Mouse (Mus musculus): ENCODE measurements around the gene Bbs4. TPM values are rescaled to one million over a fixed set of nuclear protein-coding genes. Genes with fewer than 3 reads are reported as not detected.

Gene Bbs4
- total and polyA plus RNA-seq, 2 experiments from 2014 or later = 3.1 to 5.1 TPM

DNA sequence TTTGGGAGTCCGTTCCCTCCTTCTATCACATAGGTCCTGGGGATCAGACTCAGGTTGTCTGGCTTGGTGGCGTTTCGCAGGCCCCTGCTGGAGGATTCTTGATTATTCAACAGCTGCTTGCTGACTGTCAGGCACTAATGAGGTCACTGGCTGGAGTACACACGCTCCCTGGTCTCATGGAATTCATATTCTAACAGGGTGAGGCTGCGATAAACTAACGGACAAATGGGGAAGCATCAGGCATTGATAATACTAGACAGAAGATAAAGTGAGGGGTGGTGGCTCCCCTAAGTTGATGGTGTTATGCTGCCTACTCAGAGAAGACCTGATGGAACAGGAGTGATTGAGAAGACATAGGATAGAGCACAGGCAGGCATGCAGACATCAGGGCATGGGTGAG lies 67.7 kb downstream of the Bbs4 start:
- Histone ChIP-seq H3K36me3 (replicated peaks; ENCODE audit: control insufficient read depth, insufficient read depth, low read length) (no peaks in the 10 kb centered on the region), H3K27me3 (ENCODE audit: control insufficient read depth, insufficient read depth, low read length) (no peaks in the 10 kb centered on the region), H3K4me2 (ENCODE audit: low read depth, low read length) (no peak overlapping the region), H3K4me1 (ENCODE audit: control insufficient read depth, insufficient read depth) (peaks cover 7% of the 10 kb centered on the region; the same call in 1 of the 2 replicates), H3K4me3 (ENCODE audit: low read depth, low read length) (no peak overlapping the region), H3K9me3 (replicated peaks; ENCODE audit: control insufficient read depth, low read length) (no peaks in the 10 kb centered on the region), H3K9ac (replicated peaks; ENCODE audit: low read depth, low read length) (no peak overlapping the region), H3K27ac (ENCODE audit: low read depth) (no peak overlapping the region)
- whole genome bisulfite sequencing = 60% methylated on average over 6 of the region's 6 CpGs
- no peak for DNase-seq (ENCODE audit: low spot score)
- no peak for ATAC-seq (ENCODE audit: insufficient read depth, low read depth)
- TF ChIP-seq EP300 (IDR thresholded peaks at IDR 0.05; ENCODE audit: low read depth) = no peak
- no peak for TF ChIP-seq CTCF (IDR thresholded peaks at IDR 0.05; ENCODE audit: low read depth)

DNA sequence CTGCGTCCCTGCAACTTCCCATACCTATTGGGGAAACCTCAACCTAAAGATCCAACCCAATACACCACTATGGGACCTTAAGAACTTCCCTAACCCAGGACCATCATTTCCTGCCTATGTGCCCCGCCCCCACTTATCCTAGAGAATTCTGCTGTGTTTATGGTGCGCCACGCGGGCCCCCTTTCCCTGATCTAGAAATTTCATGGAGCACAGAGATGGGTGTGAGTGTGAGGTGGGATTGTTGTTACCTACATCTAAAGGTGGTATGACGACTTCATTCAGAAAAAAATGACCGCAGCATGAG lies 70.7 kb downstream of the Bbs4 start:
- no peak for TF ChIP-seq EP300 (IDR thresholded peaks at IDR 0.05; ENCODE audit: low read depth)
- TF ChIP-seq CTCF (IDR thresholded peaks at IDR 0.05; ENCODE audit: low read depth) = no peak
- H3K27me3 ChIP-seq (ENCODE audit: control insufficient read depth, insufficient read depth, low read length) = no peaks in the 10 kb centered on the region
- no peaks in the 10 kb centered on the region for H3K9me3 ChIP-seq (replicated peaks; ENCODE audit: control insufficient read depth, low read length)
- H3K4me1 ChIP-seq (ENCODE audit: control insufficient read depth, insufficient read depth) = no peaks in the 10 kb centered on the region
- ATAC-seq (ENCODE audit: insufficient read depth, low read depth) (no peak), DNase-seq (ENCODE audit: low spot score) (no peak)
- H3K4me2 ChIP-seq (ENCODE audit: low read depth, low read length) = peak overlapping the region; percentile 30; the same call in 1 of the 2 replicates
- no peaks in the 10 kb centered on the region for H3K36me3 ChIP-seq (replicated peaks; ENCODE audit: control insufficient read depth, insufficient read depth, low read length)
- no peak overlapping the region for H3K4me3 ChIP-seq (ENCODE audit: low read depth, low read length)
- no peak overlapping the region for H3K9ac ChIP-seq (replicated peaks; ENCODE audit: low read depth, low read length)
- no peak overlapping the region for H3K27ac ChIP-seq (ENCODE audit: low read depth)
- 39% methylated on average over 7 of the region's 7 CpGs for WGBS

DNA sequence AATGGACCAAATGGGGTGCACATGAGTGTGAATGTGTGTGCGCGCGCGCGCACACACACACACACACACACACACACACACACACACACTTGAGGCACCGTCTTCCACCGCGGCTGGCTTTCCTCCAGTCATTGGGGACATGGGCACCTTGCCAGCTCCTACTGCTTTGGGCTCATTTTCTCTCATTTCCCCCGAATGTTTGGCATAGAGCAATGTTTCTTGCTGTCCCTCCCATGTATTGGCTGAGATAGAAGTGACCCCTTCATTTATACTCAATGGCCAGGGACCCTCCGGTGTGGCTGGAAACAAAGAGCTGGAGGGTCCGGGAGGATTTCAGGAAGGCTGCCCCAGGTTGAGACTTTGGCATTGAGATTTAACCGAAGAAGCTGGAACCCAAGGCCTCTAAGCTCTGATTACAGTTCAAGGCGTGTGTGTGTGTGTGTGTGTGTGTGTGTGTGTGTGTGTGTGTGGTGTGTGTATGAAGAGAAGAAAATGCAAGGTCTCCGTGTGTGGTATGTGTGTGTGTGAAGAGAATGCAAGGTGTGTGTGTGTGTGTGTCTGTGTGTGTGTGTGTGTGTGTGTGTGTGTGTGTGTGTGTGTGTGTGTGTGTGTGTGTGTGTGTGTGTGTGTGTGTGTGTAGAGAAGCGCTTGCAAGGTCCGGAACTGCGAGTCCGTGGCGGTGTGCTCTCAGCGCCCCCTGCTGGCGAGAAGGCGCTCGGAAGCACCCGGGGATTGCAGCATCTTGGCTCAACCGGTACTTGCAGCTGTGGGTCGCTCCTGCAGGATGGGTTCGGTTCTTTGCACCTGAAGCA lies 71.2 kb downstream of the Bbs4 start:
- Histone ChIP-seq H3K4me1 (ENCODE audit: control insufficient read depth, insufficient read depth) (no peaks in the 10 kb centered on the region), H3K4me3 (ENCODE audit: low read depth, low read length) (no peak overlapping the region), H3K9me3 (replicated peaks; ENCODE audit: control insufficient read depth, low read length) (no peaks in the 10 kb centered on the region), H3K9ac (replicated peaks; ENCODE audit: low read depth, low read length) (no peak overlapping the region), H3K27ac (ENCODE audit: low read depth) (no peak overlapping the region), H3K4me2 (ENCODE audit: low read depth, low read length) (peak overlapping the region; percentile 30; the same call in 1 of the 2 replicates), H3K27me3 (ENCODE audit: control insufficient read depth, insufficient read depth, low read length) (no peaks in the 10 kb centered on the region), H3K36me3 (replicated peaks; ENCODE audit: control insufficient read depth, insufficient read depth, low read length) (no peaks in the 10 kb centered on the region)
- WGBS = 53% methylated on average over 17 of the region's 27 CpGs
- DNase-seq (ENCODE audit: low spot score) (peak; percentile 49), ATAC-seq (ENCODE audit: insufficient read depth, low read depth) (peak; percentile 76; the same call in 1 of the 2 replicates)
- no peak for TF ChIP-seq EP300 (IDR thresholded peaks at IDR 0.05; ENCODE audit: low read depth)
- TF ChIP-seq CTCF (IDR thresholded peaks at IDR 0.05; ENCODE audit: low read depth) = peak; percentile 80

GRCm38 (mm10) chr9:59280888-59281287 lies 72.4 kb downstream of the Bbs4 start:
- H3K4me1 ChIP-seq (ENCODE audit: control insufficient read depth, insufficient read depth) = no peaks in the 10 kb centered on the region
- DNase-seq (ENCODE audit: low spot score) (no peak), ATAC-seq (ENCODE audit: insufficient read depth, low read depth) (no peak)
- no peak overlapping the region for H3K9ac ChIP-seq (replicated peaks; ENCODE audit: low read depth, low read length)
- no peak overlapping the region for H3K4me3 ChIP-seq (ENCODE audit: low read depth, low read length)
- TF ChIP-seq EP300 (IDR thresholded peaks at IDR 0.05; ENCODE audit: low read depth) = no peak
- TF ChIP-seq CTCF (IDR thresholded peaks at IDR 0.05; ENCODE audit: low read depth) = no peak
- 87% methylated on average over 5 of the region's 5 CpGs for WGBS
- no peak overlapping the region for H3K4me2 ChIP-seq (ENCODE audit: low read depth, low read length)
- no peak overlapping the region for H3K27ac ChIP-seq (ENCODE audit: low read depth)
- H3K36me3 ChIP-seq (replicated peaks; ENCODE audit: control insufficient read depth, insufficient read depth, low read length) = no peaks in the 10 kb centered on the region
- H3K27me3 ChIP-seq (ENCODE audit: control insufficient read depth, insufficient read depth, low read length) = no peaks in the 10 kb centered on the region
- H3K9me3 ChIP-seq (replicated peaks; ENCODE audit: control insufficient read depth, low read length) = no peaks in the 10 kb centered on the region

GRCm38 (mm10) chr9:59278694-59279093 lies 74.6 kb downstream of the Bbs4 start:
- TF ChIP-seq EP300 (IDR thresholded peaks at IDR 0.05; ENCODE audit: low read depth) (no peak), CTCF (IDR thresholded peaks at IDR 0.05; ENCODE audit: low read depth) (no peak)
- Histone ChIP-seq H3K27ac (ENCODE audit: low read depth) (no peak overlapping the region), H3K4me2 (ENCODE audit: low read depth, low read length) (no peak overlapping the region), H3K9ac (replicated peaks; ENCODE audit: low read depth, low read length) (no peak overlapping the region), H3K27me3 (ENCODE audit: control insufficient read depth, insufficient read depth, low read length) (no peaks in the 10 kb centered on the region), H3K4me1 (ENCODE audit: control insufficient read depth, insufficient read depth) (no peaks in the 10 kb centered on the region), H3K4me3 (ENCODE audit: low read depth, low read length) (no peak overlapping the region), H3K36me3 (replicated peaks; ENCODE audit: control insufficient read depth, insufficient read depth, low read length) (no peaks in the 10 kb centered on the region), H3K9me3 (replicated peaks; ENCODE audit: control insufficient read depth, low read length) (no peaks in the 10 kb centered on the region)
- no peak for ATAC-seq (ENCODE audit: insufficient read depth, low read depth)
- no peak for DNase-seq (ENCODE audit: low spot score)
- WGBS = 78% methylated on average over 5 of the region's 5 CpGs

GRCm38 (mm10) chr9:59278199-59278598 lies 75.1 kb downstream of the Bbs4 start:
- no peaks in the 10 kb centered on the region for H3K9me3 ChIP-seq (replicated peaks; ENCODE audit: control insufficient read depth, low read length)

More at GRCm38 (mm10) chr9:59278199-59278598, 75.1 kb downstream of the Bbs4 start:
- Histone ChIP-seq H3K36me3 (replicated peaks; ENCODE audit: control insufficient read depth, insufficient read depth, low read length) (no peaks in the 10 kb centered on the region), H3K4me2 (ENCODE audit: low read depth, low read length) (no peak overlapping the region), H3K4me1 (ENCODE audit: control insufficient read depth, insufficient read depth) (no peaks in the 10 kb centered on the region), H3K27me3 (ENCODE audit: control insufficient read depth, insufficient read depth, low read length) (no peaks in the 10 kb centered on the region), H3K4me3 (ENCODE audit: low read depth, low read length) (no peak overlapping the region), H3K27ac (ENCODE audit: low read depth) (no peak overlapping the region), H3K9ac (replicated peaks; ENCODE audit: low read depth, low read length) (no peak overlapping the region)
- WGBS = 90% methylated on average over 2 of the region's 2 CpGs
- ATAC-seq (ENCODE audit: insufficient read depth, low read depth) (no peak), DNase-seq (ENCODE audit: low spot score) (no peak)
- TF ChIP-seq EP300 (IDR thresholded peaks at IDR 0.05; ENCODE audit: low read depth) = no peak
- no peak for TF ChIP-seq CTCF (IDR thresholded peaks at IDR 0.05; ENCODE audit: low read depth)
